Mouse (Mus musculus) lung, postnatal 0 days (tissue): ENCODE data around the gene Scube3. TPM values are rescaled to one million over a fixed set of nuclear protein-coding genes. Genes with fewer than 3 reads are reported as not detected.

Experiments used
- ATAC-seq: fragments of 200-750 bp; cut with Nextera tagmentation; 2 replicates; pipeline ENCODE4 v1.8.0; 2017; ENCODE audit warnings: moderate library complexity
- DNase-seq: peaks from one replicate; pipeline ENCODE4 v3.0.0-alpha.2; 2016; ENCODE audit warnings: low spot score
- H3K27ac ChIP-seq: fragments of 300-500 bp; sonication (generic); 2 replicates; pipeline ENCODE4 v1.5.1; 2014; ENCODE audit warnings: antibody characterized with exemption, mild to moderate bottlenecking, low read length, mixed read lengths
- H3K27me3 ChIP-seq: fragments of 300-500 bp; sonication (generic); replicated peaks from 2 replicates; pipeline ENCODE4 v1.6.1; 2014; ENCODE audit warnings: low read length, mixed read lengths; ENCODE audit not compliant: insufficient read depth
- H3K36me3 ChIP-seq: fragments of 300-500 bp; sonication (generic); 2 replicates; pipeline ENCODE4 v1.6.1; 2014; ENCODE audit warnings: low read length, mixed read lengths; ENCODE audit not compliant: insufficient read depth
- H3K4me1 ChIP-seq: fragments of 300-500 bp; sonication (generic); 2 replicates; pipeline ENCODE4 v1.6.1; 2014; ENCODE audit warnings: antibody characterized with exemption, low read depth, low read length, mixed read lengths; ENCODE audit not compliant: insufficient read depth
- H3K4me2 ChIP-seq: fragments of 300-500 bp; sonication (generic); replicated peaks from 2 replicates; pipeline ENCODE4 v1.6.1; 2014; ENCODE audit warnings: low read depth, mild to moderate bottlenecking, low read length, moderate library complexity, mixed read lengths
- H3K4me3 ChIP-seq: fragments of 300-500 bp; sonication (generic); 2 replicates; pipeline ENCODE4 v1.5.1; 2014; ENCODE audit warnings: low read depth, low read length
- H3K9ac ChIP-seq: fragments of 300-500 bp; sonication (generic); replicated peaks from 2 replicates; pipeline ENCODE4 v1.6.1; 2014; ENCODE audit warnings: low read depth, mild to moderate bottlenecking
- H3K9me3 ChIP-seq: fragments of 300-500 bp; sonication (generic); 2 replicates; pipeline ENCODE4 v1.6.1; 2016; ENCODE audit warnings: low read length, mixed read lengths
- CTCF ChIP-seq: IDR thresholded peaks from 2 replicates; pipeline ENCODE4 v1.5.1; 2016; ENCODE audit warnings: antibody characterized with exemption, mild to moderate bottlenecking
- EP300 ChIP-seq: IDR thresholded peaks from 2 replicates; pipeline ENCODE4 v1.6.1; 2016; ENCODE audit warnings: antibody characterized with exemption, mild to moderate bottlenecking, control low read depth
- WGBS: fragments of 180-500 bp; shearing (Covaris S2); extraction: QIAGEN DNeasy Blood & Tissue Kit; methylation state at CpG from one replicate; pipeline ENCODE4 v1.1.7; 2014; 5-methylcytosine and 5-hydroxymethylcytosine counted together
- polyA plus RNA-seq: library from polyadenylated mRNA; unstranded; fragments of >200 nt; fragmentation: Nextera tagmentation; extraction: Ambion mirVana; gene quantifications from 2 replicates; pipeline ENCODE4 v1.2.1, GENCODE M21; 2015

The Scube3 gene
- polyA plus RNA-seq, 1 experiment from 2014 or later = 0.30 TPM

GRCm38 (mm10) chr17:28116335-28116734, 25.6 kb upstream of the Scube3 start:
- no peaks in the 10 kb centered on the region for H3K4me1 ChIP-seq
- no peak for DNase-seq
- H3K36me3 ChIP-seq = no peaks in the 10 kb centered on the region
- no peaks in the 10 kb centered on the region for H3K9me3 ChIP-seq
- H3K4me3 ChIP-seq = no peak overlapping the region
- H3K9ac ChIP-seq = no peak overlapping the region
- WGBS = 84% methylated on average over 9 of the region's 9 CpGs
- TF ChIP-seq CTCF (no peak), EP300 (no peak)
- ATAC-seq = no peak
- no peak overlapping the region for H3K4me2 ChIP-seq
- no peaks in the 10 kb centered on the region for H3K27me3 ChIP-seq
- no peak overlapping the region for H3K27ac ChIP-seq

GRCm38 (mm10) chr17:28117451-28118209, 24.3 kb upstream of the Scube3 start:
- DNase-seq (no peak), ATAC-seq (no peak)
- Histone ChIP-seq H3K36me3 (no peaks in the 10 kb centered on the region), H3K9ac (no peak overlapping the region), H3K27ac (no peak overlapping the region), H3K9me3 (no peaks in the 10 kb centered on the region), H3K4me3 (no peak overlapping the region), H3K27me3 (no peaks in the 10 kb centered on the region), H3K4me1 (no peaks in the 10 kb centered on the region), H3K4me2 (no peak overlapping the region)
- TF ChIP-seq EP300 (no peak), CTCF (no peak)
- 32% methylated on average over 19 of the region's 19 CpGs for WGBS

DNA sequence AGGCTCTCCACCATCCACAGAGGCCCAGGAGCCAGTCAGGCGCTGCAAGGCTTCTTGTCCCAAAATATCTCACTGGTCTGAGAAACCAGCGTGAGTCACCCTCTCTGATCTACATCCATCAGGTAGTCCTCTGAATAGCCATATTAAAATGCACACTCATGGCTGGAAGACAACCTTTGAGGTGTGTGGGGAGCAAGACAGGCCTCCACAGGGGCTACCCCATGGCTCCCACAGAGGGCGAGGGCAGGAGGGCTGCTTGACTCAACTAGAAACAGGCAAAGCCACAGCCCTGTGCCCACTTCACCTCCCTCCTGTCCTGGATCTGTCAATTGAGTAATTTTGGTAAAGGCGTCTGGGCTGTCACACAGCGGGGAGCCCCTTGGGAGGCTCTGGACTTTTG, 21.5 kb upstream of the Scube3 start:
- no peak overlapping the region for H3K9ac ChIP-seq
- H3K4me2 ChIP-seq = no peak overlapping the region
- no peak overlapping the region for H3K27ac ChIP-seq
- 74% methylated on average over 5 of the region's 5 CpGs for WGBS
- no peaks in the 10 kb centered on the region for H3K36me3 ChIP-seq
- no peak overlapping the region for H3K4me3 ChIP-seq
- DNase-seq (no peak), ATAC-seq (no peak)
- TF ChIP-seq CTCF (no peak), EP300 (no peak)
- no peaks in the 10 kb centered on the region for H3K27me3 ChIP-seq
- no peaks in the 10 kb centered on the region for H3K9me3 ChIP-seq
- H3K4me1 ChIP-seq = no peaks in the 10 kb centered on the region

DNA sequence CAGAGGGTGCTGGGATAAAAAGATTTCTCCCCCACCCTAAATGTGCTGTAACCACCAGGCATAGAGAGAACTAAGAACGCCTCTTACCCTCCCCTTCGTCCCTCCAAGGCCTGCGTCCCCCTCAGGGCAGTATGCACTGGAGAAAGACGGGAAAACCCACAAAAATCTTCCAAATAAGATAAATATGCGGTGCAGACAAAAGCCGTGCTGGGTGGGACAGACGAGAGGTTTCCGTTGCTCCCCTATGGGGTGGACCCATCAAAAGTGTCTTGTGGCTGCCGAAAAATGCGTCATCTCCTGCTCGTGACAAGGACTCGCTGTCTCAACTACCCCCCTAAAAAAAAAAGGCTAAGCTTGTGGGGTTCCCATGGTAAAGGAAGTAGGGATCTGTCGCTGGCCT, 19.0 kb upstream of the Scube3 start:
- H3K4me1 ChIP-seq = no peaks in the 10 kb centered on the region
- no peak for DNase-seq
- 68% methylated on average over 13 of the region's 13 CpGs for WGBS
- no peak overlapping the region for H3K4me3 ChIP-seq
- no peak overlapping the region for H3K4me2 ChIP-seq
- H3K9ac ChIP-seq = no peak overlapping the region
- no peak overlapping the region for H3K27ac ChIP-seq
- no peak for ATAC-seq
- no peaks in the 10 kb centered on the region for H3K9me3 ChIP-seq
- H3K27me3 ChIP-seq = no peaks in the 10 kb centered on the region
- H3K36me3 ChIP-seq = no peaks in the 10 kb centered on the region
- TF ChIP-seq CTCF (no peak), EP300 (no peak)

DNA sequence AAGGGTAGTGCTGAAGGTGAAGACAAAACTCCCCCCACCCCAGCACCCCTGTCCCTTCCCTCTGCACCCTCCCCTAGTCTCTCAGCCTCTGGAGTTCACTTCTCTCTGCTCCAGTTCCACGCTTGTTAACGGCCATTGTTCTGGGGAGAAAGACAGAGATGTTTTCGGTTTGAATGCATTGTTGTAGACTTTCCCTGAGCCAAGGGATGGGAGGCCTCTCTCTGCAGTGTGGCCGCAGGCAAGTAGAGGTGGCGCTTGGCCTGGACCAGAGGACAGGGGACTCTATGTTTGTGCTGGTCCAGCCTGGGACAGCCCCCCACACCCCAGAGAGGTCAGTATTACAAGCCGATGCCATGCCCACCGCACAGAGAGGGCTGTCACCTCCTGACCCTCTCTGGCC, 18.3 kb upstream of the Scube3 start:
- H3K4me2 ChIP-seq = no peak overlapping the region
- no peaks in the 10 kb centered on the region for H3K27me3 ChIP-seq
- no peak overlapping the region for H3K4me3 ChIP-seq
- H3K9me3 ChIP-seq = no peaks in the 10 kb centered on the region
- no peaks in the 10 kb centered on the region for H3K4me1 ChIP-seq
- ATAC-seq = no peak; the same call in 1 of the 2 replicates
- no peak overlapping the region for H3K9ac ChIP-seq
- WGBS = 56% methylated on average over 7 of the region's 7 CpGs
- no peak for DNase-seq
- H3K36me3 ChIP-seq = no peaks in the 10 kb centered on the region
- no peak overlapping the region for H3K27ac ChIP-seq
- TF ChIP-seq EP300 (no peak), CTCF (no peak)

- H3K4me1 ChIP-seq = no peaks in the 10 kb centered on the region
- DNase-seq (peak; percentile 64), ATAC-seq (peak; percentile 71)
Observed at GRCm38 (mm10) chr17:28124368-28124767, 17.6 kb upstream of the Scube3 start.

More at GRCm38 (mm10) chr17:28124368-28124767, 17.6 kb upstream of the Scube3 start:
- Histone ChIP-seq H3K4me3 (no peak overlapping the region), H3K36me3 (no peaks in the 10 kb centered on the region), H3K4me2 (no peak overlapping the region), H3K27ac (no peak overlapping the region), H3K9me3 (no peaks in the 10 kb centered on the region), H3K9ac (no peak overlapping the region), H3K27me3 (no peaks in the 10 kb centered on the region)
- TF ChIP-seq EP300 = no peak; the same call in 1 of the 2 replicates
- no peak for TF ChIP-seq CTCF
- 37% methylated on average over 8 of the region's 8 CpGs for WGBS
